Mouse (Mus musculus) midbrain, embryonic 13.5 days (tissue): ENCODE measurements around the gene Hist1h2ai. TPM values are rescaled to one million over a fixed set of nuclear protein-coding genes. Genes with fewer than 3 reads are reported as not detected.
"Not testable (repeated sequence)": the region's sequence is repeated elsewhere in the genome, so short reads cannot be mapped to it uniquely, and the experiment has no call there.

Experiments used
- ATAC-seq: fragments of 200-750 bp; cut with Nextera tagmentation; 2 replicates; pipeline ENCODE4 v1.8.0; 2017; ENCODE audit warnings: mild to moderate bottlenecking, moderate TSS enrichment, moderate library complexity
- H3K27ac ChIP-seq: fragments of 300-500 bp; sonication (generic); 2 replicates; pipeline ENCODE4 v1.5.1; 2015; ENCODE audit warnings: inconsistent platforms, mild to moderate bottlenecking, moderate library complexity
- H3K27me3 ChIP-seq: fragments of 300-500 bp; sonication (generic); 2 replicates; pipeline ENCODE4 v1.6.1; 2015; ENCODE audit warnings: mild to moderate bottlenecking, inconsistent platforms
- H3K36me3 ChIP-seq: fragments of 300-500 bp; sonication (generic); 2 replicates; pipeline ENCODE4 v1.6.1; 2015; ENCODE audit warnings: mild to moderate bottlenecking, inconsistent platforms
- H3K4me1 ChIP-seq: fragments of 300-500 bp; sonication (generic); replicated peaks from 2 replicates; pipeline ENCODE4 v1.6.1; 2015; ENCODE audit warnings: inconsistent platforms
- H3K4me2 ChIP-seq: fragments of 300-500 bp; sonication (generic); replicated peaks from 2 replicates; pipeline ENCODE4 v1.6.1; 2015; ENCODE audit warnings: moderate library complexity, mild to moderate bottlenecking, inconsistent platforms
- H3K4me3 ChIP-seq: fragments of 300-500 bp; sonication (generic); replicated peaks from 2 replicates; pipeline ENCODE4 v1.5.1; 2015; ENCODE audit warnings: mild to moderate bottlenecking, inconsistent platforms
- H3K9ac ChIP-seq: fragments of 300-500 bp; sonication (generic); replicated peaks from 2 replicates; pipeline ENCODE4 v1.6.1; 2015; ENCODE audit warnings: mild to moderate bottlenecking, inconsistent platforms
- H3K9me3 ChIP-seq: fragments of 300-500 bp; sonication (generic); 2 replicates; pipeline ENCODE4 v1.6.1; 2016; ENCODE audit warnings: mild to moderate bottlenecking, inconsistent platforms
- WGBS: fragments of 180-500 bp; shearing (Covaris S2); methylation state at CpG from one replicate; pipeline ENCODE4 v1.1.7; 2015; 5-methylcytosine and 5-hydroxymethylcytosine counted together
- polyA plus RNA-seq: library from polyadenylated mRNA; unstranded; fragments of >200 nt; fragmentation: Nextera tagmentation; extraction: Ambion mirVana; gene quantifications from 2 replicates; pipeline ENCODE4 v1.2.1, GENCODE M21; 2015

Hist1h2ai gene
- polyA plus RNA-seq, 1 experiment from 2014 or later = 37.4 TPM

DNA sequence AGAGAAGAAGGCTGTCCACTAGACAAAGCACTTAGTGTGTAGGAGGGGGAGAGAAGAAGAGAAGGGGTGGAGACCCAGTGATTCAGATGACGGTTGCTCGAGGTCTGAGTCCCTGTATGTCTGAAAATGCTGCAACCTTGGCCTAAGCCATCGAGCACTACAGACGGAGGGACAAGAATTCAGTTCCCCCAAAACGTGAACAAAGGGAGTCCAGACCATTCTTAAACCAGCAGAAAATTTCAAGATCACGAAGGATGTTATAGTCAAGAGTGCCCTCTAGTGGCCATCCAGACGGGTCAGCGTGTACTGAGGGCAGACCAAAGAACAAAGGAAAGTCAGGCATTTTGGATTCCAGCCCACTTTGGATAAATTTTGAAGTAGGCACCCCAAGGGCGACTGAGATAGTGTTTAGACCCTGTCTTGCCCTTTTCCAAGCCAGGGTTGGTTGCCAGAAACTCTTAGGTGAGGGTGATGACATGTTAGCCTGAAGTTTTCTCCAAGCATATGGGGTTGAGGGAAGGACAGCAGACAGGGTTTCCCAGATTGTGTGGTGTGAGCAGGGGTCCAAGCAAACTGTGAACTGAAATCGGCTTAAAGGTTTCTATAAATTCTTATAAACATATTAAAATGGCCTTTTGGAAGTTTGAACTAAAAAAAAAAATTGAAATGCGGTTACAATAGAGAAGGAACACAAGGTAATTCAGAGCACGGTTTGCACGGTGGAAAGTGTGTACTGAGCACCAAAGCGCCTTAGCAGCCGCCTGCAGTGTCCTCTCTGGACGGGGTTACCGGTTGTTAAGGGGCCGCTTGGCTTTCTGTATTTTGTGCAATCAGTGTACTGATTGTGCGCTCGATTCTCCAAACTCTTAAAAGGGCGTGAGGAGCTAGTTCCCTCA is 18.0 kb downstream of the Hist1h2ai start:
- peak overlapping the region; percentile 53 for H3K4me3 ChIP-seq
- H3K36me3 ChIP-seq = no peaks in the 10 kb centered on the region
- H3K9ac ChIP-seq = peak overlapping the region; percentile 73
- peak overlapping the region; percentile 98 for H3K27ac ChIP-seq
- no peaks in the 10 kb centered on the region for H3K27me3 ChIP-seq
- no peaks in the 10 kb centered on the region for H3K9me3 ChIP-seq
- under 1% methylated on average over 21 of the region's 21 CpGs for WGBS
- H3K4me1 ChIP-seq = peaks cover 19% of the 10 kb centered on the region
- ATAC-seq = peak; percentile 82
- peak overlapping the region; percentile 57 for H3K4me2 ChIP-seq

DNA sequence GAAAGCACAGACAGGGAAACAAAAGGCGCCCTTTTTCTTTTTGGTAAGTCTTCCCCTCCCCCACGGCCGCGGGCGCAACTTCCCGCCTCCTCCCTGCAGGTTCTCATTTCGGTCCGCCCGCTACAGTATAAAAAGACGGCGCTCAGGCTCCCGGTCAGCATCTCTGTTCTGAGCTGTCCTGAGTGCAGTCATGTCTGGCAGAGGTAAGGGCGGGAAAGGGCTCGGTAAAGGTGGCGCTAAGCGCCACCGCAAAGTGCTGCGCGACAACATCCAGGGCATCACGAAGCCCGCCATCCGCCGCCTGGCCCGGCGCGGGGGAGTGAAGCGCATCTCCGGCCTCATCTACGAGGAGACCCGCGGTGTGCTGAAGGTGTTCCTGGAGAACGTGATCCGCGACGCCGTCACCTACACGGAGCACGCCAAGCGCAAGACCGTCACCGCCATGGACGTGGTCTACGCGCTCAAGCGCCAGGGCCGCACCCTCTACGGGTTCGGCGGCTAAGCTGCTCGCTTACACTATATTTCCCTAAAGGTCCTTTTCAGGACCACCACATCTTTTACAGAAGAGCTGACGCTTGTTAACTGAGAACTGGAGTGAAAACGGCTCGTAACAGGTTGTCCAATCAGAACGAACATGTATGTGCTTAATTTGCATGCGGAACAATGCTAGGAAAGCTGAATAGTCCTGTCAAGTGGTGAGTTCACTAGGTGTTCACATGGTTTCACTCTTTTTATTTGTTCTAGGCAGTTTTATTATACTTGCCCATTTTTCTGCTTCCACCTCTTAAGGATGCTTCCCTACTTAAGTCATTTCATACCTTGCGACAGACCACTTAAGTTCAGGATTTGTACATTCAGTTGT is 18.9 kb downstream of the Hist1h2ai start, which contains the start of gene Hist1h4j:
Hist1h4j (plus strand) TSS at position 159 of the 862 bp plus-strand sequence.
- WGBS = under 1% methylated on average over 46 of the region's 56 CpGs
- H3K36me3 ChIP-seq, H3K27me3 ChIP-seq, H3K9me3 ChIP-seq: not testable (repeated sequence)
- ATAC-seq = peak; percentile 90
- Histone ChIP-seq H3K27ac (peak within 1 kb of the TSS; percentile 98), H3K4me3 (peak within 1 kb of the TSS; percentile 53), H3K4me1 (peaks cover 19% of the 10 kb centered on the region), H3K9ac (peak within 1 kb of the TSS; percentile 73), H3K4me2 (peak within 1 kb of the TSS; percentile 57)

DNA sequence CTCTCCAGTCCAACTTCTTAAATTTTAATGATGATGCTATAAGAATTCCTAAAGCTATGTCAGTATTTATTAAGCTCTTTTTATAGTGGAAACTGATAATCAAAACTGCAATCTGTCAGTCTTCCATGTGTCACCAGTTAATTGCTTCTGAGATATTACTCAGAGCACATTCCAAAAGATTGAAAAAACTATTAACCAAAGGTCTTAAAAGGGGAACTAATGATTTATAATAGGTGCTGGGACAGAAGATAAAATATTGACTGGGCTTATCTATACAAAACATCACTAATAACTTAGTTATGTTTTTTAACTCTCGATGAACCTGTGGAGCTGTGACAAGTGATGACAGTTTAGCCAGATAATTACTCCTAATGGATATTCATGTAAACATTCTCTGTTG is 28.8 kb downstream of the Hist1h2ai start:
- H3K4me3 ChIP-seq = no peak overlapping the region
- no peak for ATAC-seq
- H3K9ac ChIP-seq = no peak overlapping the region
- 94% methylated on average over 1 of the region's 1 CpGs for WGBS
- H3K4me2 ChIP-seq = no peak overlapping the region
- no peak overlapping the region for H3K27ac ChIP-seq
- no peaks in the 10 kb centered on the region for H3K9me3 ChIP-seq
- H3K27me3 ChIP-seq = no peaks in the 10 kb centered on the region
- H3K36me3 ChIP-seq = no peaks in the 10 kb centered on the region
- H3K4me1 ChIP-seq = peaks cover 22% of the 10 kb centered on the region

DNA sequence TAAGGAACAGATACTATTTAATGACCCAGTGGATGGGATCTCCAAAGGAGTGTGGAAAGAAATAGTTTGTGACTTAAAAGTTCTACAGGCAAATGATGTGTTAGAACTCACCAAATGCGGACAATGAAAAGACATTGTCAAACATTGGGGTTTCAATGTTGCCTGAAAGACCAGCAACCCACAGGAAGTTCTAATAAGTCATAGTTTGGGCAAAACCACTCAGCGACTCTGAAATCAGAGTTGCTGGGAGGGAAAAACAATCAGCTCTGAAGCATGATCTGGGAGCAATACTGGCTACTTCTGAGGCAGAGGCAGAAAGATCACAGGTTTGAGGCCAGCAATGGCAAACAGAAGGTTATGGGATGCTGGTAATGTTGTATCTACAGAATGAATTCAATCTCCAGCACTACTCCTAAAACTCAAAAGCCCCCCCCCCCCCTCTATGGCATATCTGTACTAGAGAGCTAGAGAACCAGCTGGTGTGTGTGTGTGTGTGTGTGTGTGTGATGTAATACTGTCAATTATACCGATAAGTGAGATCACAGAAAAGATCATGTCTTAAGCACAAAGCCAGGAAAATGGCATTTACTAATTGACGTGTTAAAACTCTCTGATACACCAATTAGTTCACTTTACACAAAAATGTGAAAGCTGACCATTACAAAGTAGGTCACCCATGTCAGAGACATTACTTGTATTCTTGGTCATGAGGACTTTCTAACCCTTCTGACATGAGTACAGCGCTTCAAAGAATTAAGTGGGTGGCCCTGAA is 33.4 kb downstream of the Hist1h2ai start:
- Histone ChIP-seq H3K27me3 (no peaks in the 10 kb centered on the region), H3K27ac (peak overlapping the region; percentile 91), H3K4me2 (peak overlapping the region; percentile 81), H3K4me1 (peaks cover 37% of the 10 kb centered on the region), H3K36me3 (no peaks in the 10 kb centered on the region), H3K9me3 (no peaks in the 10 kb centered on the region), H3K4me3 (peak overlapping the region; percentile 61), H3K9ac (peak overlapping the region; percentile 79)
- 5% methylated on average over 5 of the region's 5 CpGs for WGBS
- ATAC-seq = no peak

DNA sequence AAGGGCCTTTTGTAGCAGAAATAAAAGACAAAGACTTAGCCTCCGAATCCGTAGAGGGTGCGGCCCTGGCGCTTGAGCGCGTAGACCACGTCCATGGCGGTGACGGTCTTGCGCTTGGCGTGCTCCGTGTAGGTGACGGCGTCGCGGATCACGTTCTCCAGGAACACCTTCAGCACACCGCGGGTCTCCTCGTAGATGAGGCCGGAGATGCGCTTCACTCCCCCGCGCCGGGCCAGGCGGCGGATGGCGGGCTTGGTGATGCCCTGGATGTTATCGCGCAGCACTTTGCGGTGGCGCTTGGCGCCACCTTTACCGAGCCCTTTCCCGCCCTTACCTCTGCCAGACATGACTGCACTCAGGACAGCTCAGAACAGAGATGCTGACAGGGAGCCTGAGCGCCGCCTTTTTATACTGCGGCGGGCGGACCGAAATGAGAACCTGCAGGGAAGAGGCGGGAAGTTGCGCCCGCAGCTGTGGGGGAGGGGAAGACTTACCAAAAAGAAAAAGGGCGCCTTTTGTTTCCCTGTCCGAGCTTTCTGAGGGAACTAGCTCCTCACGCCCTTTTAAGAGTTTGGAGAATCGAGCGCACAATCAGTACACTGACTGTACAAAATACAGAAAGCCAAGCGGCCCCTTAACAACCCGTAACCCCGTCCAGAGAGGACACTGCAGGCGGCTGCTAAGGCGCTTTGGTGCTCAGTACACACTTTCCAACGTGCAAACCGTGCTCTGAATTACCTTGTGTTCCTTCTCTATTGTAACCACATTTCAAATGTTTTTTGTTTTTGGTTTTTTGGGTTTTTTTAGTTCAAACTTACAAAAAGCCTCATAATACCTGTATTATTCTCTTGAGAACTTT is 34.2 kb downstream of the Hist1h2ai start, which contains the start of gene Hist1h4k:
Hist1h4k (minus strand) TSS at position 347 of the 859 bp plus-strand sequence.
- H3K4me2 ChIP-seq = peak within 1 kb of the TSS; percentile 81
- peak within 1 kb of the TSS; percentile 91 for H3K27ac ChIP-seq
- peak within 1 kb of the TSS; percentile 79 for H3K9ac ChIP-seq
- H3K4me3 ChIP-seq = peak within 1 kb of the TSS; percentile 61
- under 1% methylated on average over 41 of the region's 56 CpGs for WGBS
- H3K9me3 ChIP-seq, H3K27me3 ChIP-seq, H3K36me3 ChIP-seq: not testable (repeated sequence)
- ATAC-seq = peak; percentile 85
- H3K4me1 ChIP-seq = peaks cover 41% of the 10 kb centered on the region

DNA sequence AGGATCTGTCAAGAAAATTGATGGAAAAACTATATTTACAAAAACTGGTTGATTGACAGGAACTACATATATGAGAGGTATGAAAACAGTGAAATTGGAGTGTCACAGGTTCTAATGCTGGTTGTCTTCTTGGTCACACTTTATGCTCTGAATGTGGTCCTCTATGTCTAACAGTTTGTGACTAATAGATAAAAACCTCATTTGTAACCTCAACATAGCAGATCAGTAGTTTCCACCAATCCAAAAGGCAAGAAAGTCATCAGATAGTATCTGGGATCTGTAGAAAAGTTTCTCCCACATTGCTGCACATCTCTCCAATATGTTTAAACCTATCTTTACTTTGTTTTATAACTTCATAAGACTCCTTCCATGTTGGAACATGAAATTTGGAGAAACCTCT is 35.2 kb downstream of the Hist1h2ai start:
- no peaks in the 10 kb centered on the region for H3K27me3 ChIP-seq
- no peak for ATAC-seq
- H3K4me2 ChIP-seq = no peak overlapping the region
- H3K9me3 ChIP-seq = no peaks in the 10 kb centered on the region
- H3K9ac ChIP-seq = no peak overlapping the region
- no peaks in the 10 kb centered on the region for H3K36me3 ChIP-seq
- H3K4me1 ChIP-seq = peaks cover 45% of the 10 kb centered on the region
- no peak overlapping the region for H3K4me3 ChIP-seq
- no peak overlapping the region; the same call in 1 of the 2 replicates for H3K27ac ChIP-seq

DNA sequence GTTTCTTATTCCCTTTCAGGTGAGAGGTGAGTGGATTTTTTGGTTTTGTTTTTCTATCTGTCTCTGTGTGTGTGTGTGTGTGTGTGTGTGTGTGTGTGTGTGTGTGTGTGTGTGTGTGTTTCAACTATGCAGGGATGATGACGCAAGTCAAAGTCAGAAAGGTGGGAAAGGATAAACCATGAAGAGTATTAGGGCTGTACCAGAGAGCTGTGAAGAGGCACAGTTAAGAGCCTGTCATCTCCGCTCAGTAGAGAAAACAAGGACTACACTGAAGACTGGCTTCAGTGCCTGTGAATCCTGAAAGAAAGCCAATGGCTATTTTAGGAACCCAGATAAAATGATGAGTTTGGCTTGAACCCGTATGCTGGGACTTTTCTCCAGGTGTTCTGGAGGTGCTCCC is 35.6 kb downstream of the Hist1h2ai start:
- Histone ChIP-seq H3K27me3 (no peaks in the 10 kb centered on the region), H3K4me3 (no peak overlapping the region), H3K36me3 (no peaks in the 10 kb centered on the region), H3K4me2 (no peak overlapping the region), H3K9me3 (no peaks in the 10 kb centered on the region), H3K4me1 (peaks cover 45% of the 10 kb centered on the region), H3K9ac (no peak overlapping the region), H3K27ac (peak overlapping the region; percentile 40; the same call in 1 of the 2 replicates)
- ATAC-seq = no peak
- WGBS = 77% methylated on average over 3 of the region's 3 CpGs

DNA sequence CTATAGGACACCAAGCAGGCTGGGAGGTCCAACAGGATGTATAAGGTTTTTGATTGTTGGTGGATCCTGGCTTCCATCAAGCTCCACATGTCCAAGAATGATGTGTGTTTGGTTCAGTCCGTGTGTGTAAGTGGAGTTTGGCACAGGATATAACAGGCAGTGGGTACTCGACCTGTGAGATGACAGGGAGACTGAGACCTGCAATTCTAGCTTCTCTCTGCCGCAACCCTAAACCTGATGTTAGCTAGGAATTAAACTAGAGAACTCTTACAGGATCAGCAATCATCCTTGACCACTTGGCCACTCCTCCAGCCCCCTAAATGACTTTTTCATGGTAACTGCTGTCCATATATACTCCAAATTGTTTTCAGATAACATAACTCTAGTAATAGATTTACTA is 36.1 kb downstream of the Hist1h2ai start:
- Histone ChIP-seq H3K27ac (peak overlapping the region; percentile 40), H3K4me2 (peak overlapping the region; percentile 76), H3K4me1 (peaks cover 41% of the 10 kb centered on the region), H3K4me3 (no peak overlapping the region), H3K36me3 (no peaks in the 10 kb centered on the region), H3K27me3 (no peaks in the 10 kb centered on the region), H3K9ac (0 out of 2 replicates have a peak overlapping the region, but pooled peaks have one; percentile 28), H3K9me3 (no peaks in the 10 kb centered on the region)
- WGBS = 52% methylated on average over 3 of the region's 3 CpGs
- no peak for ATAC-seq

DNA sequence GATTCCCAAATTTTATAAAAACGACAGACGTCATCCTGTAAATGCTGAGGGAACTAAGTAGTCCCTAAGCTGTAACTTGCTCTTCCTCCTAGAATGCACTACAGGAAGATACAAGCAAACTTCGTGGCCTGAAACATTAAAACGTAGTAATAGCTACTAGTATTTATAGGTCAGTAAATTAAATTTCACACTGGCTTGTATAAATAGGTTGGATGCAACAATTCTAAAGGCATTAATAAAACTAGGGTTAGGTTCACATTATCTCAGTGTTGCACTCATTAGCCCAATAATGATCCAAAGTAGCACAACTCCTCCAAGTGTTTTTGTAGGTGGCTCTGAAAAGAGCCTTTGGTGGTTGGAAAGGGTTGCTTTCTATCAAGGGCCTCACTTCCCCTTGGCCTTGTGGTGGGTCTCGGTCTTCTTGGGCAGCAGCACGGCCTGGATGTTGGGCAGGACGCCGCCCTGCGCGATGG is 36.9 kb downstream of the Hist1h2ai start:
- Histone ChIP-seq H3K4me1 (peaks cover 37% of the 10 kb centered on the region), H3K4me2 (peak overlapping the region; percentile 76), H3K9ac (peak overlapping the region; percentile 68), H3K9me3 (no peaks in the 10 kb centered on the region), H3K27me3 (no peaks in the 10 kb centered on the region), H3K4me3 (peak overlapping the region; percentile 43), H3K27ac (peak overlapping the region; percentile 95), H3K36me3 (no peaks in the 10 kb centered on the region)
- ATAC-seq = no peak
- 2% methylated on average over 10 of the region's 10 CpGs for WGBS

DNA sequence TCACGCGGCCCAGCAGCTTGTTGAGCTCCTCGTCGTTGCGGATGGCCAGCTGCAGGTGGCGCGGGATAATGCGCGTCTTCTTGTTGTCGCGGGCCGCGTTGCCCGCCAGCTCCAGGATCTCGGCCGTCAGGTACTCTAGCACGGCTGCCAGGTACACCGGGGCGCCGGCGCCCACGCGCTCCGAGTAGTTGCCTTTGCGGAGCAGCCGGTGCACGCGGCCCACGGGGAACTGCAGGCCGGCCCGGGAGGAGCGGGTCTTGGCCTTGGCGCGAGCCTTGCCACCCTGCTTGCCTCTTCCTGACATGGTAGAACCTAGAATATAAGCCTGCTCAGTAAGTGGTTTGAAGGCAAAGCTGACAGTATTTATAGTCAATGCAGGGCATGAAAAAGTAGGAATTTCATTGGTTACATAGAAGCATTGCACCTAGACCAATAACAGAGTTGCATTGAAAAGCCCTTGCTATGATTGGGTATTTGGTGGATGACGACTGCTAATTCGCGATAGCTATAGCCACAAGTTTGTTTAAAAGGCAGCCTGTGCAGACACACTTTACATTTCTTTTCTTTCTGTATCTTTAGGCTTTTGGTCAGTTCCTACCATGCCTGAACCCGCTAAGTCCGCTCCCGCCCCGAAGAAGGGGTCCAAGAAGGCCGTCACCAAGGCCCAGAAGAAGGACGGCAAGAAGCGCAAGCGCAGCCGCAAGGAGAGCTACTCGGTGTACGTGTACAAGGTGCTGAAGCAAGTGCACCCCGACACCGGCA is 37.5 kb downstream of the Hist1h2ai start, which contains the start of the genes Hist1h2ak and Hist1h2bn:
Hist1h2ak (minus strand) TSS at position 304 of the 762 bp plus-strand sequence.
Hist1h2bn (plus strand) TSS at position 600 of the 762 bp plus-strand sequence.
- Histone ChIP-seq H3K4me2 (peak within 1 kb of the TSS; percentile 76), H3K4me1 (peaks cover 33% of the 10 kb centered on the region), H3K27ac (peak within 1 kb of the TSS; percentile 95), H3K4me3 (peak within 1 kb of the TSS; percentile 43), H3K9ac (peak within 1 kb of the TSS; percentile 68)
- H3K9me3 ChIP-seq, H3K27me3 ChIP-seq, H3K36me3 ChIP-seq: not testable (repeated sequence)
- peak; percentile 96 for ATAC-seq
- WGBS = under 1% methylated on average over 46 of the region's 50 CpGs
